In the genomic region with DNA sequence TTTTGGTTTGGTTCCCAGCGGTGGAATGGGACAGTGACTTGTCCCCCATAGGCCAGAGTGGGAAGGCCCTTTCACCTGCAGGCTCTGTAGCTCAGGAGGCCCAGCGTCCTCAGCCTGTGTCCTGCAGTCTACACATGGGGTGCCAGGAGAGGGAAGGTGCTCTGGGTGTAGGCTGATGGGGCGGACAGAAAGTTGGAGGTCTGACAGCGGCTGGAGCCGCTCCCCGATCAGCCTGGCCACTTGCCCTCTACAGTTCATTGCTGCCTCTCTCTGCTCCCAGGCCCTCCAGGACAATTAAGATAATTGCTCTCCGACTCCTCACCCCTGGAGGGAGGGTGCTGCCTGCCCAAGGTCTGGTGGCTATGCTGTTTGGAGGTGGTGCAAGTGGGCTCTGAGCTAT, we compare ENCODE assay signal across 19 mouse cellular contexts. TPM values are rescaled to one million over a fixed set of nuclear protein-coding genes. Genes with fewer than 3 reads are reported as not detected.
DNase-seq lines count a peak whose midpoint lies in the region; ATAC-seq lines count a peak whose summit lies in the region.
"Had no signal": no experiment of that assay in that cellular context is flagged by ENCODE, and none has a peak within 500 bp of the region (broad histone marks: within the 10 kb centered on the region; RNA-seq: fewer than 3 reads in every experiment).

No protein-coding gene starts in this region.

- ATAC-seq in heart, embryonic 12.5 days (ENCODE audit: insufficient number of reproducible peaks, low FRiP score), result no peak
- ATAC-seq in heart, embryonic 16.5 days (replicated peaks; ENCODE audit: extremely low read depth, insufficient read depth, low FRiP score), result peak; percentile 68
- no peak for ATAC-seq in kidney, embryonic 15.5 days (replicated peaks; ENCODE audit: low FRiP score)
- ATAC-seq: forebrain, embryonic 15.5 days; hindbrain, postnatal 0 days had no signal

- H3K27ac ChIP-seq in heart, embryonic 12.5 days (ENCODE audit: poor library complexity, severe bottlenecking), result no peak overlapping the region
- no peak overlapping the region; the same call in 1 of the 2 replicates for H3K27ac ChIP-seq in heart, embryonic 16.5 days (ENCODE audit: low read length)
- H3K27ac ChIP-seq in kidney, embryonic 15.5 days, result no peak overlapping the region
- H3K27ac ChIP-seq: embryonic facial prominence, embryonic 12.5 days; forebrain, embryonic 15.5 days; hindbrain, postnatal 0 days had no signal

- no peak overlapping the region for H3K9ac ChIP-seq in heart, embryonic 12.5 days
- no peak overlapping the region for H3K9ac ChIP-seq in heart, embryonic 16.5 days (ENCODE audit: low read length)
- H3K9ac ChIP-seq in kidney, embryonic 15.5 days, result no peak overlapping the region
- H3K9ac ChIP-seq: embryonic facial prominence, embryonic 12.5 days; forebrain, embryonic 15.5 days; hindbrain, embryonic 13.5 days had no signal

- intact Hi-C loops in heart, postnatal 25 days (cut with DNase I), result no loop called here

- peak; percentile 80 to 86 for DNase-seq in heart, adult 18-20 months
- DNase-seq in Muller cell, postnatal 12 days (ENCODE audit: inconsistent ontology term), result peak; percentile 15
- peak; percentile 33 for DNase-seq in heart, postnatal 25 days (ENCODE audit: low spot score)
- DNase-seq in embryo, embryonic 9.5 days (ENCODE audit: extremely low spot score), result no peak
- no peak for DNase-seq in ovary, adult 18-20 months (ENCODE audit: low spot score)
- DNase-seq: adrenal gland, adult 8-10 months; adrenal gland, postnatal 36 days; cerebellum, adult 2 months; cerebellum, postnatal 10 days; embryo, embryonic 11 days; gastrocnemius, postnatal 14 days; kidney, adult 18-20 months had no signal

- peaks cover 19% of the 10 kb centered on the region for H3K27me3 ChIP-seq in heart, embryonic 12.5 days (replicated peaks)
- H3K27me3 ChIP-seq in heart, embryonic 16.5 days (ENCODE audit: control insufficient read depth, insufficient read depth, low read length), result peaks cover 13% of the 10 kb centered on the region
- H3K27me3 ChIP-seq in kidney, embryonic 15.5 days, result peaks cover 24% of the 10 kb centered on the region; the same call in 1 of the 2 replicates
- H3K27me3 ChIP-seq: forebrain, embryonic 15.5 days; hindbrain, embryonic 13.5 days had no signal

- H3K36me3 ChIP-seq in heart, embryonic 12.5 days, result no peaks in the 10 kb centered on the region
- no peaks in the 10 kb centered on the region for H3K36me3 ChIP-seq in heart, embryonic 16.5 days (ENCODE audit: control insufficient read depth, insufficient read depth)
- no peaks in the 10 kb centered on the region for H3K36me3 ChIP-seq in kidney, embryonic 15.5 days
- H3K36me3 ChIP-seq: embryonic facial prominence, embryonic 12.5 days; forebrain, embryonic 15.5 days; hindbrain, embryonic 13.5 days had no signal

- H3K4me3 ChIP-seq in heart, embryonic 12.5 days, result no peak overlapping the region
- H3K4me3 ChIP-seq in heart, embryonic 16.5 days (ENCODE audit: low read length), result no peak overlapping the region
- no peak overlapping the region for H3K4me3 ChIP-seq in kidney, embryonic 15.5 days (replicated peaks)
- H3K4me3 ChIP-seq: embryonic facial prominence, embryonic 12.5 days; forebrain, embryonic 15.5 days; hindbrain, embryonic 13.5 days had no signal

- no peaks in the 10 kb centered on the region; the same call in 1 of the 2 replicates for H3K4me1 ChIP-seq in heart, embryonic 12.5 days (replicated peaks)
- 0 out of 2 replicates have a peak, but pooled peaks cover 3% of the 10 kb centered on the region for H3K4me1 ChIP-seq in heart, embryonic 16.5 days (ENCODE audit: control insufficient read depth, insufficient read depth, low read length)
- H3K4me1 ChIP-seq in kidney, embryonic 15.5 days, result peaks cover 11% of the 10 kb centered on the region; the same call in 1 of the 2 replicates

- 60% methylated on average over 7 of the region's 7 CpGs for WGBS in heart, embryonic 12.5 days
- 54% methylated on average over 7 of the region's 7 CpGs for WGBS in heart, embryonic 16.5 days
- WGBS in kidney, embryonic 15.5 days, result 50% methylated on average over 7 of the region's 7 CpGs

- no peaks in the 10 kb centered on the region for H3K9me3 ChIP-seq in heart, embryonic 12.5 days (replicated peaks)
- H3K9me3 ChIP-seq in heart, embryonic 16.5 days (replicated peaks; ENCODE audit: control insufficient read depth, low read length), result no peaks in the 10 kb centered on the region
- H3K9me3 ChIP-seq in kidney, embryonic 15.5 days (replicated peaks), result no peaks in the 10 kb centered on the region
- H3K9me3 ChIP-seq: embryonic facial prominence, embryonic 12.5 days; forebrain, embryonic 15.5 days; hindbrain, embryonic 13.5 days had no signal

- no peak overlapping the region for H3K4me2 ChIP-seq in heart, embryonic 12.5 days
- H3K4me2 ChIP-seq in heart, embryonic 16.5 days (ENCODE audit: low read depth, low read length), result no peak overlapping the region
- no peak overlapping the region for H3K4me2 ChIP-seq in kidney, embryonic 15.5 days
- H3K4me2 ChIP-seq: embryonic facial prominence, embryonic 12.5 days; forebrain, embryonic 15.5 days; hindbrain, embryonic 13.5 days had no signal

RNA-seq across cellular contexts. Expression of a gene that starts 42.1 kb away (rescaled TPM):
- 1 to 10 TPM; 4.2 to 5.1 TPM for total RNA-seq in heart, adult 18-20 months (2021)
- 4.5 and 4.6 TPM in 2 replicates for polyA plus RNA-seq in heart, embryonic 12.5 days (2016; fragmentation: Nextera tagmentation; extraction: Ambion mirVana)
- polyA plus RNA-seq in heart, embryonic 16.5 days (2015; fragmentation: Nextera tagmentation; extraction: Ambion mirVana), result 4.0 and 5.8 TPM in 2 replicates
- total RNA-seq in heart, postnatal 25 days (2021), result 1 to 10 TPM; 5.7 to 6.3 TPM
- polyA plus RNA-seq in kidney, embryonic 15.5 days (2015; fragmentation: Nextera tagmentation; extraction: Ambion mirVana), result 5.4 and 8.7 TPM in 2 replicates

Comparison
In these comparisons a context has a peak if more than half of its experiments do, and no peak if none do; other contexts are left out.
1. DNase-seq: peak in heart, adult 18-20 months (2 of 2), Muller cell, postnatal 12 days (single experiment) and heart, postnatal 25 days (single experiment); none in embryo, embryonic 9.5 days (single experiment) and ovary, adult 18-20 months (single experiment).